Mouse (Mus musculus) activated CD4-positive, CD25-positive, alpha-beta regulatory T cell, adult 9 weeks (primary cell): Measurements from ENCODE around the gene Bean1. TPM values are rescaled to one million over a fixed set of nuclear protein-coding genes. Genes with fewer than 3 reads are reported as not detected.

Experiments
- polyA plus RNA-seq: library from polyadenylated mRNA; unstranded; fragments of 100-300 nt; shearing (Covaris generic); gene quantifications from one replicate; pipeline ENCODE4 v1.2.1, GENCODE M21; 2017

Gene Bean1
- not detected for polyA plus RNA-seq

DNA sequence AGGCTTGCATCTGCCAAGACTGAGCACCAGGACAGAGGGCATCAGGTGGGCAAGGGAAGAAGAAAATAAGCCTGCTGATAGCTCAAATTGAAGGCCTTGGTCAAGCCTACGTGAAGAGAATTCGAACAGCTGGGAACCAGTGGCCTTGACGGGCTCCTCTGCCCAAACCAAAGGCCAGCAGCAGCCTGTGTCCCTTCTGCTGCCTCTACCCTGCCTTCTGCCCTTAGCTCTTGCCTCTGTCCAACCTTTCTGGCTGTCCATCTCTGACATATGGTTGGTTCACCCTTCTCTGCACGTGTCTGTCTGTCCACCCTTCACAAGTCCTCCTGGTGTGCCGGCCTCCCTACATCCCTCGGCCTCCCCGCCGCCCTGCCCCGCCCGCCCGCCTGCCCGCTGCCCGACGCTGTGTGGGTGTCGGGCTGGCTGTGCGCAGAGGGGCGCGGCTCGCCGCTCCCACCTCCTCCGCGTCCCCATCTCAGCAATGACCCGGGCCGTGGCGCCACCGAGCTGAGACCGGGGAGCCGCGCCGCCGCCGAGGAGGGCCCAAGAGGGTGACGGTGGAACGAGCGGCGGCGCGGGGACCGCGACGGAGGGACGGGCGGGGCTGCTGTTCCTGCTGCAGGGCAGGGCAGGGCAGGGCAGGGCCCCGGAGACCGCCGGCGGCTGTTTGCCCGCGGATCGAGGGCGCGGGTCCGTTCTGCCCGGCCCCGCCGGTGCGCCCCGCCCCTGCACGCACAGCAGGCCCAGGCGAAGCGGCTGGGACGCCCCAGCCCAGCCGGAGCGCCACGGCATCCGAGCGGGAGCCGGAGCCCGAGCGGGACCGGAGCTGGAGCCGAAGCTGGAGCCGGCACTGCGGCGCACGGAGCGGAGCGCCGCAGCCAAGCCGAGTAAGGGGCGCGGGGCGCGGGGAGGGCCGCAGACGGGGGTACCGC, at the start of gene Bean1:
Gene Bean1 (plus strand): TSS at position 325 of the 932 bp plus-strand sequence.

GRCm38 (mm10) chr8:104248276-104248675, 78.0 kb downstream of the Bean1 start, which contains the start of gene Tk2:
Gene Tk2, minus strand, starts transcription at chr8:104248558.

DNA sequence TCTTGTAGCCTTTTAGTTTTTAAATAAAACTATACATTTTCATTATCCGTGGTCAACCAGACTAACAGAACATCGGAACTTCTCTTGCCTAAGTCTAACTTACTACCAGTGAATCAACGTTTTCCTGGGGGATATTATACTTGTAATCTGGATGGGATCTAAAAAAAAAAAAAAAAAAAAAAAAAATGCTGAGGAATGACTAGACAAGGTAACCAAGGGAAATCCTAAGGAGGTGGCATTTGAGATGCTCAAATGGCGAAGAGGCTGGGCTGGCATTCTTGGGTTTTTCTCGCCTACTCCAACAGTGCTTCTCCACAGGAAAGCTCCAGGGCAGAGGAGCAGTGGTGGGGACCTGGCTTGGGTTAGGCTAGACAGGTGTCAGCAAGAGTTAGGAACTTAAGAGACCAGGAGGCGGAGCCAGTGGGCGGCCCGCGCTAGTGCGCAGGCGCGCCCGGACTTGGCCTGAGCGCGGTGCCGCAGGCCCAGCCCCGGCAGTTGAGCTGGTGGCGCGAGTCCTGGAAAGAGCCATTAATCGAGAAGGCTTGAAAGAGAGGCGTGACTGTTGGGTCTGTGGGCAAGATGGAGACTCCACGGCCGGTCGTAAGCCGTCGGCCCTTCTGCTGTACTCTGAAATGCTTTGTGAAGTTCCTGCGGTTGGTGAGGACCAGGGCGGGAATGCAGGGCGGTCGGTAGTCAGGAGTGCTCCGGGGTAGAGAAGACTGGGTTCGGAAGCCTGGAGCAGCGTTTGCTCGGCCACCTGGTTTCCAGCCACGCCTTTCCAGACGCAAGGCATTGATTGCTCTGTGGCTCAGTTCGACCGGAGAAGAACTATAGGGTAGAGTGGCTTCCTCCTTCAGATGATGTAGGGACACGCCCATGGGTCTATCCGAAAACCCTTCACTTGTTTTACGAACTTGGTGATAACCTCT, 80.5 kb downstream of the Bean1 start, which contains the start of gene Cklf:
Gene Cklf (plus strand): TSS at position 423 of the 929 bp plus-strand sequence.

Other genes with a start within 250 kb of the Bean1 start
- not detected for gene Cdh5, start 68.8 kb upstream of the Bean1 start, polyA plus RNA-seq
- 80.0 TPM for gene Tk2, start 78.1 kb downstream of the Bean1 start, polyA plus RNA-seq
- gene Cklf, start 80.4 kb downstream of the Bean1 start, polyA plus RNA-seq = 138 TPM
- not detected for gene Cmtm2a, start 122.7 kb downstream of the Bean1 start, polyA plus RNA-seq
- gene Gm45711, start 139.6 kb downstream of the Bean1 start, polyA plus RNA-seq = not detected
- gene Cmtm1, start 139.7 kb downstream of the Bean1 start, polyA plus RNA-seq = not detected
- gene Gm11020, start 151.1 kb downstream of the Bean1 start, polyA plus RNA-seq = not detected
- gene Cmtm2b, start 151.8 kb downstream of the Bean1 start, polyA plus RNA-seq = not detected
- gene Cmtm3, start 169.0 kb downstream of the Bean1 start, polyA plus RNA-seq = 38.3 TPM
- 0.20 TPM for gene Cmtm4, start 225.4 kb downstream of the Bean1 start, polyA plus RNA-seq